Comparison of ENCODE assay signal across 11 mouse cellular contexts in the genomic region with DNA sequence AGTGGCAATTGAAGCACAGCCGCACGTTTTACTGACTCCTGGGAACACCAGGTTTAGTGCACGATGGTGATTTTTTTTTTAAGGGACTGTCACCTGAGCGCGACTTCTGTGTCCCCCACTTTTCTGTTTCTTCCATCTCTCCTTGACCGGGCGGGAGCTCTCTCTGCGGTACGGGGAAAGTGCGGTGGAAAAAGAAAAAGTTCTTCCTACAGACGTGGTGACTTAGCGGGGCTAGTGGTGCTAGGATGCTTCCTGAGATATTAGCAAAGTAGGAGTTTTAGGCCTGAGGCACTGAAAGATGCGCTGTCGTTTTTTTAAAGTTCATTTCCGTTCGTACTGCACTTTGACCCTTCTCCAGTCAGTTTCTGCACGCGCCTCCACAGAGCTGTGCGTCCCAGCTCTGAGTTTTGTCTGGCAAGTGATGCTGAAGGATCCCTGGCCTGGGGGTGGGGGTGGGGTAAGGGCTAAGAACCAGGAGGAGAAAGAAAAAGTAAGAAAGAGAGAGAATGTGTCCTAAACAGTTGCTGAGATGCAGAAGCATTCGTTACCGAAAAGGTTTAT. TPM values are rescaled to one million over a fixed set of nuclear protein-coding genes. Genes with fewer than 3 reads are reported as not detected.
A peak's percentile ranks its signal among the peaks of the same experiment; 100 is the strongest.
DNase-seq lines count a peak whose midpoint lies in the region; ATAC-seq and TF ChIP-seq lines count a peak whose summit lies in the region.
"Had no signal": no experiment of that assay in that cellular context is flagged by ENCODE, and none has a peak within 500 bp of the region (broad histone marks: within the 10 kb centered on the region; RNA-seq: fewer than 3 reads in every experiment).

No protein-coding gene starts in this region.

- H3K27me3 ChIP-seq in hindbrain, embryonic 13.5 days, result peaks cover 70% of the 10 kb centered on the region
- peaks cover 48% of the 10 kb centered on the region for H3K27me3 ChIP-seq in midbrain, embryonic 12.5 days

- no peaks in the 10 kb centered on the region for H3K4me1 ChIP-seq in brown adipose tissue, adult 24 weeks (ENCODE audit: control insufficient read depth, insufficient read depth, insufficient read length, low read length)
- H3K4me1 ChIP-seq in hindbrain, embryonic 13.5 days (replicated peaks), result peaks cover 22% of the 10 kb centered on the region
- peaks cover 22% of the 10 kb centered on the region for H3K4me1 ChIP-seq in midbrain, embryonic 12.5 days

- no peak for DNase-seq in gastrocnemius, adult 2 months
- no peak for DNase-seq in gastrocnemius, postnatal 4 days (ENCODE audit: low spot score in 2 of 2)
- no peak for DNase-seq in ovary, postnatal 14 days (ENCODE audit: low spot score)
- DNase-seq in gastrocnemius, adult 8-10 months (ENCODE audit: low spot score in 2 of 2), result no peak
- DNase-seq in layer of hippocampus, postnatal 10 days (ENCODE audit: low spot score in 2 of 2), result no peak
- DNase-seq: adrenal gland, postnatal 36 days had no signal

- H3K36me3 ChIP-seq in hindbrain, embryonic 13.5 days, result no peaks in the 10 kb centered on the region
- no peaks in the 10 kb centered on the region for H3K36me3 ChIP-seq in midbrain, embryonic 12.5 days

- no peak for ATAC-seq in hindbrain, embryonic 13.5 days (ENCODE audit: low FRiP score)
- ATAC-seq in midbrain, embryonic 12.5 days (ENCODE audit: low FRiP score, low read depth), result no peak

- H3K9ac ChIP-seq in hindbrain, embryonic 13.5 days, result peak overlapping the region; percentile 60; the same call in 1 of the 2 replicates
- H3K9ac ChIP-seq in midbrain, embryonic 12.5 days (replicated peaks), result no peak overlapping the region; the same call in 1 of the 2 replicates

- H3K4me2 ChIP-seq in hindbrain, embryonic 13.5 days, result peak overlapping the region; percentile 77
- H3K4me2 ChIP-seq in midbrain, embryonic 12.5 days (replicated peaks), result peak overlapping the region; percentile 92

- WGBS in hindbrain, embryonic 13.5 days, result 3% methylated on average over 21 of the region's 21 CpGs
- WGBS in midbrain, embryonic 12.5 days, result 1% methylated on average over 21 of the region's 21 CpGs

- no peaks in the 10 kb centered on the region for H3K9me3 ChIP-seq in hindbrain, embryonic 13.5 days
- no peaks in the 10 kb centered on the region for H3K9me3 ChIP-seq in midbrain, embryonic 12.5 days

- peak overlapping the region; percentile 49 for H3K4me3 ChIP-seq in gastrocnemius, adult 2 months
- H3K4me3 ChIP-seq in brown adipose tissue, adult 24 weeks (ENCODE audit: insufficient read depth, low read depth, low read length), result 0 out of 2 replicates have a peak overlapping the region, but pooled peaks have one; percentile 8
- H3K4me3 ChIP-seq in hindbrain, embryonic 13.5 days, result peak overlapping the region; percentile 44
- peak overlapping the region; percentile 46 for H3K4me3 ChIP-seq in midbrain, embryonic 12.5 days

- no peak overlapping the region for H3K27ac ChIP-seq in gastrocnemius, adult 2 months
- H3K27ac ChIP-seq in brown adipose tissue, adult 24 weeks (replicated peaks; ENCODE audit: low read depth, low read length), result no peak overlapping the region
- H3K27ac ChIP-seq in hindbrain, embryonic 13.5 days, result no peak overlapping the region
- no peak overlapping the region for H3K27ac ChIP-seq in midbrain, embryonic 12.5 days (replicated peaks)

- intact Hi-C loops in gastrocnemius, adult 2 months (cut with DNase I), result no loop called here

- no peak for TF ChIP-seq CTCF in gastrocnemius, adult 2 months (IDR thresholded peaks at IDR 0.05)

RNA-seq across cellular contexts. Expression of a gene that starts 1.5 kb away (rescaled TPM):
- 1 to 10 TPM; 1.4 to 7.8 TPM for total RNA-seq in gastrocnemius, adult 2 months (2021)
- 1 to 10 TPM; 3.9 to 5.3 TPM for total RNA-seq in gastrocnemius, postnatal 4 days (2021)
- not detected in 2 replicates for polyA plus RNA-seq in brown adipose tissue, adult 24 weeks (2012; ENCODE audit: insufficient read depth, insufficient read length, missing spikeins)
- polyA plus RNA-seq in hindbrain, embryonic 13.5 days (2015; fragmentation: Nextera tagmentation; extraction: Ambion mirVana), result 0.40 and 0.60 TPM in 2 replicates
- polyA plus RNA-seq in midbrain, embryonic 12.5 days (2016; fragmentation: Nextera tagmentation; extraction: Ambion mirVana), result 0.13 and 0.41 TPM in 2 replicates
- 1 to 10 TPM; 2.2 to 3.8 (median 3.2) TPM for total RNA-seq in gastrocnemius, adult 8-10 months (2022)
- under 1 TPM; 0.60 to 0.64 TPM for total RNA-seq in layer of hippocampus, postnatal 10 days (2021)
- total RNA-seq: hematopoietic stem cell, adult 5-6 weeks; megakaryocyte-erythroid progenitor cell, adult 5-6 weeks had no signal
